Mouse (Mus musculus): ENCODE data around the gene Eefsec. TPM values are rescaled to one million over a fixed set of nuclear protein-coding genes. Genes with fewer than 3 reads are reported as not detected.

Eefsec gene
- polyA plus RNA-seq, 1 experiment from 2014 or later, result 37.4 TPM

DNA sequence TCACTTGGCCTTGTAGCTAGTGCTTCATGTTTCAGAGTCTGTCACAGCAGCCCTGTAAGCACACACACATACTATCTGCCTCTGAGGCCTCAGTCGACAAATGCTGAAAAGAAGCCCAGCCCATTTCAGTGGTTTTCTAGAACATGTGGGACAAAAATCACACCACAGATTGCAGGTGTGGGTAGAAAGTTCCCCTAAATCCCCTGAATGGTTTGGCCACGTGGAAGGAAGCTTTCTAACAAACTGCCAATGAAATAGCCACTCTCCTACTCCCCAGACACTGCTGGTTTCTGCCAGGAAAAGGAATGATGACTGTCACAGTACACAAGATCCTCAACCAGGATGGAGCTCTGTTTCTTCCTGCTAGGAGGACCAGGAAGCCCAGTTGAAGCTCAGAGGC, 33.7 kb downstream of the Eefsec start:
- ATAC-seq (ENCODE audit: insufficient number of reproducible peaks, low FRiP score, low TSS enrichment, low read depth), result no peak
- Histone ChIP-seq H3K9ac (no peak overlapping the region), H3K27ac (replicated peaks) (no peak overlapping the region), H3K4me3 (replicated peaks) (no peak overlapping the region), H3K36me3 (no peaks in the 10 kb centered on the region), H3K27me3 (no peaks in the 10 kb centered on the region), H3K4me2 (replicated peaks) (no peak overlapping the region), H3K9me3 (replicated peaks) (no peaks in the 10 kb centered on the region), H3K4me1 (peaks cover 41% of the 10 kb centered on the region)
- WGBS, result 45% methylated on average over 2 of the region's 2 CpGs

- H3K27me3 ChIP-seq, result no peaks in the 10 kb centered on the region
- no peak overlapping the region for H3K4me2 ChIP-seq (replicated peaks)
- no peaks in the 10 kb centered on the region for H3K36me3 ChIP-seq
- no peak; the same call in 1 of the 2 replicates for ATAC-seq (ENCODE audit: insufficient number of reproducible peaks, low FRiP score, low TSS enrichment, low read depth)
- no peaks in the 10 kb centered on the region for H3K9me3 ChIP-seq (replicated peaks)
- WGBS, result 30% methylated on average over 5 of the region's 5 CpGs
- peak overlapping the region; percentile 63 for H3K27ac ChIP-seq (replicated peaks)
- no peak overlapping the region for H3K9ac ChIP-seq
- H3K4me3 ChIP-seq (replicated peaks), result no peak overlapping the region
- H3K4me1 ChIP-seq, result peaks cover 18% of the 10 kb centered on the region
Measured at GRCm38 (mm10) chr6:88409492-88409891, 36.8 kb downstream of the Eefsec start.

DNA sequence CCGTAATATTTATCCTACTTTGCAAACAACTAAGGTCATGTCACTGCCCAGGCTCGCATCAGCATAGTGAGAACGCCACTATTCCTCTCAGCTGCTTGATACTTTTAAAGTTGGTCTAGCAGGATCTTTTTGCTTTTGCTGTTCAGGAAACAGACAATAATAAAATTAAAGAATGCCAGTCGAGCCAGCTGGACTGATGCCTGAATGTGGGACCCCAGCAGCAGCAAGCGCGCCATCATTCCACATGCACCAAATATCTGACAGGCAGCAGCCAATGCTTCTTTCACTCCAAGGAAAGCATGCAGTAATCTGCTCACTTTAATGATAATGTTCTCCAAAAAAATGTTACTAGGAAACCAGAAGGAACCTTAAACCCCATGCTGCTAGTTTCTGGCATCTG, 45.9 kb downstream of the Eefsec start:
- no peaks in the 10 kb centered on the region for H3K36me3 ChIP-seq
- ATAC-seq (ENCODE audit: insufficient number of reproducible peaks, low FRiP score, low TSS enrichment, low read depth), result no peak
- no peak overlapping the region for H3K9ac ChIP-seq
- no peaks in the 10 kb centered on the region for H3K9me3 ChIP-seq (replicated peaks)
- no peaks in the 10 kb centered on the region for H3K27me3 ChIP-seq
- H3K27ac ChIP-seq (replicated peaks), result no peak overlapping the region
- WGBS, result 56% methylated on average over 6 of the region's 6 CpGs
- H3K4me1 ChIP-seq, result peaks cover 9% of the 10 kb centered on the region; the same call in 1 of the 2 replicates
- no peak overlapping the region for H3K4me3 ChIP-seq (replicated peaks)
- no peak overlapping the region for H3K4me2 ChIP-seq (replicated peaks)

- 70% methylated on average over 2 of the region's 2 CpGs for WGBS
- Histone ChIP-seq H3K4me1 (peaks cover 14% of the 10 kb centered on the region; the same call in 1 of the 2 replicates), H3K36me3 (no peaks in the 10 kb centered on the region)
Measured at GRCm38 (mm10) chr6:88397985-88398384, 48.4 kb downstream of the Eefsec start.

DNA sequence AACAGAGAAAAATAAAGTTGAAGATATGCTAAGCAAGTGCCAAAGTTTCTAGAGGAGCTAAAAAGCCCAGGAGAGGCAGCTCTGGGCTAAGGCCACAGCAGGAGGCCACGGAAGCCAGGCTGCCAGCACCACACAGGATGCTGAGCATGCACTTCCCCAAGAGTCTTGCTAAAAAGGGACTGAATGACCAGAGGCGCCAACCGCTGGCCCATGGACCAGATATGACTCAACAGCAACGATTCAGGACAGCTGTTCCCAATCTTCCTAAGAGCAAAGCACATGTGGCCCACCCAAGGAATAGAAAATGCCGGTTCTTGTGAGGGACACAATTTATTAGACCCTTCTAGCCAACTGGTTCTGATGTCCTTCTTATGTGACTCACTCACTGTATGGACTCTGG, 57.4 kb downstream of the Eefsec start:
- no peak overlapping the region for H3K4me3 ChIP-seq (replicated peaks)
- H3K4me1 ChIP-seq, result peaks cover 53% of the 10 kb centered on the region
- H3K27ac ChIP-seq (replicated peaks), result peak overlapping the region; percentile 83
- H3K9ac ChIP-seq, result no peak overlapping the region
- 27% methylated on average over 5 of the region's 5 CpGs for WGBS
- ATAC-seq (ENCODE audit: insufficient number of reproducible peaks, low FRiP score, low TSS enrichment, low read depth), result peak; percentile 64
- H3K27me3 ChIP-seq, result no peaks in the 10 kb centered on the region
- no peaks in the 10 kb centered on the region for H3K9me3 ChIP-seq (replicated peaks)
- no peaks in the 10 kb centered on the region for H3K36me3 ChIP-seq
- H3K4me2 ChIP-seq (replicated peaks), result no peak overlapping the region

More at GRCm38 (mm10) chr6:88397985-88398384, 48.4 kb downstream of the Eefsec start:
- Histone ChIP-seq H3K27me3 (no peaks in the 10 kb centered on the region), H3K4me2 (replicated peaks) (no peak overlapping the region), H3K9me3 (replicated peaks) (no peaks in the 10 kb centered on the region), H3K4me3 (replicated peaks) (no peak overlapping the region), H3K27ac (replicated peaks) (no peak overlapping the region), H3K9ac (no peak overlapping the region)
- no peak for ATAC-seq (ENCODE audit: insufficient number of reproducible peaks, low FRiP score, low TSS enrichment, low read depth)

DNA sequence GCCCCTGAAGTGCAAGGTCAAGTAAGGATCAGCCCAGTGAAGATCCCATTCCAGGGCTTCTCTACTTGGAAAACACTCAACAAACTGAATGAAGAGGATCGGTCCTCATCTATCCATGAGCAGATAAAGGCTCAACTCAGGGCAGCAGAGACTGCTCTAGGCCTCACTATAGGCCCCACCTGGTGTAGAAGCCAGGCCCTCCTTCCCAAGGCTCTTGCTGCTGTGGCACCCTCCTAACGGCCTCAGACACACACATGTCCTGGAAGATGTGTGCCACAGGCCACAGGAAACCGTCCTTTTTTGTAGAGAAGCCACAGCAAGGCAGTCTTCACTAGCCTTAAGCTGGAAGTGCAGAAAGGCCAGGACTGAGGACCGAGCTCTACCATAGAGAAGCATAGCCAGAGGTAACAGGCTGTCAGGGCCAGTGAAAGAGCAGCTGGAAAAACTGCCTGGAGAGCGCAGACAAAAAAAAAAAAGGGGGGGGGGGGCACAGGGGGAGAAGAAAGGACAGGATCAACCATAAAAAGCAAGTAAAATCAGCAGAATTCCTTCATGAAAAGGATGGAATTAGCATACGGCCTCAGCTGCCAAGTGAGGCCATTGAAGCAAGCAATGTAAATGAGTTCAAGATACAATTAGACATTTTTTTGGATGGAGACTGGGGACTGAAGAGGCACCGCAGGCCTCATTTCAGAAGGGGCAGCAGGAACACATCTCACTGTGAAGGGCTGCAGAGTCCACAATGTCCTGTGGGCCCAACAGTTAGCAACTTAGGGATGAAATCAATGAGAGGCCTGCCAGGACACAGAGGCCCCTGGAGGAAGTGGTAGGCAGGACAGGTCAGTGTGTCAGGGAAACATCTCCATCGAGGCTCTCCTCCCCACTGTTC, 58.3 kb downstream of the Eefsec start:
- Histone ChIP-seq H3K9ac (no peak overlapping the region), H3K4me2 (replicated peaks) (no peak overlapping the region), H3K36me3 (no peaks in the 10 kb centered on the region), H3K4me1 (peaks cover 54% of the 10 kb centered on the region), H3K9me3 (replicated peaks) (no peaks in the 10 kb centered on the region), H3K4me3 (replicated peaks) (no peak overlapping the region), H3K27me3 (no peaks in the 10 kb centered on the region), H3K27ac (replicated peaks) (peak overlapping the region; percentile 83)
- 40% methylated on average over 8 of the region's 8 CpGs for WGBS
- peak; percentile 27; the same call in 1 of the 2 replicates for ATAC-seq (ENCODE audit: insufficient number of reproducible peaks, low FRiP score, low TSS enrichment, low read depth)

DNA sequence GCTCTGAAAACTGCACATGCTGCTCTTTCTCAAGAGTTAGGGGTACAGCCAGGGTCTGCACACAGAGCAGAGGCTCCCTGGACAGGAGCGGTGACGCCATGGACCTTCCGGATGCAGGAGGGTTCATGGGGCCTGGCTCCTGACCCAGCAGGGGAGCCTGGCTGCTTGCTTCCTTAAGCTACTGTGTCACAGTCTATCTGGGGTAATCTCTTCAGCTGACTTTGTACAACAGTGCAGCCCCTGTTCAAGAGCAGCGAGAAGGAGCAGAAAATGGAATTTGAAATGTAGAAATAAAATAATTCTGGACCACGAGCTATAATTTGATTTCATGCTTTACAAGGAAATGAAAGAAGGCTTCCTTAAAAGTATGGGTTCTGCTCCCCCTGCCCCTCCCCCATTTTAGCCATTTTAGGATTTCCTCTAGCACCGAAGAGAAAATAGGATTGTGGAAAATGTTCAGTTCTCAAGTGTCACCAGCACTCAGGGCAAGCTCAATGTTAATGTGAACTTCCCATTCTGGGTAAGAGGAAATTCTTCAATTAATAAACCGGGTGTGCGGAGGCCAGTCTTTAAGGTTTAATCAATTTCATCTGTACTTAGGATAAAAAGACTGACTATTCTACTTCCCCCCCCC, 61.8 kb downstream of the Eefsec start:
- Histone ChIP-seq H3K27ac (replicated peaks) (peak overlapping the region; percentile 83), H3K4me3 (replicated peaks) (no peak overlapping the region), H3K27me3 (no peaks in the 10 kb centered on the region), H3K9me3 (replicated peaks) (no peaks in the 10 kb centered on the region), H3K4me2 (replicated peaks) (0 out of 2 replicates have a peak overlapping the region, but pooled peaks have one; percentile 19), H3K9ac (no peak overlapping the region), H3K36me3 (no peaks in the 10 kb centered on the region), H3K4me1 (peaks cover 53% of the 10 kb centered on the region)
- 0 out of 2 replicates have a peak, but pooled peaks have one; percentile 48 for ATAC-seq (ENCODE audit: insufficient number of reproducible peaks, low FRiP score, low TSS enrichment, low read depth)
- 20% methylated on average over 8 of the region's 8 CpGs for WGBS

GRCm38 (mm10) chr6:88383734-88384133, 62.6 kb downstream of the Eefsec start:
- no peak overlapping the region for H3K4me3 ChIP-seq (replicated peaks)
- ATAC-seq (ENCODE audit: insufficient number of reproducible peaks, low FRiP score, low TSS enrichment, low read depth), result no peak
- H3K27ac ChIP-seq (replicated peaks), result peak overlapping the region; percentile 83
- no peaks in the 10 kb centered on the region for H3K9me3 ChIP-seq (replicated peaks)
- no peaks in the 10 kb centered on the region for H3K27me3 ChIP-seq
- peaks cover 45% of the 10 kb centered on the region for H3K4me1 ChIP-seq
- H3K36me3 ChIP-seq, result no peaks in the 10 kb centered on the region
- no peak overlapping the region for H3K4me2 ChIP-seq (replicated peaks)
- H3K9ac ChIP-seq, result no peak overlapping the region

DNA sequence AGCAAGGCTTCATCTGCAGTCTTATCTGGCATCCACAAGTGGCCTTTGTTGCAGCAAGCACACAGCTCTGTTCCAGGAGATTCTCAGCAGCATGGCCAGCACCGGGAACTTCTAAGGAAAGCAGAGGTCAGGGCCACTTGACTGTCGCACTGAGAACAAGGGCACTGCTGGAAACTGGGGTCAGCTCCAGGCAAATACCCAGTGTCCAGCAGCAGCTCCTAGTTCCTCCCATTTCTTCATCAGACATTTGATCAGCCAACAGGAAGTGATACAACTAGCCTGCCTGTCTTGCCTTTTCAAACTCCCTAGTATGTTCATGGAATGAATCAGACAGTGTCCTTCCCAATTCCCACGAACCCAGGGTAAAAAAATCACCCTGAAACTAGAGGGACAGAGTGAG, 66.6 kb downstream of the Eefsec start:
- H3K9ac ChIP-seq, result no peak overlapping the region

DNA sequence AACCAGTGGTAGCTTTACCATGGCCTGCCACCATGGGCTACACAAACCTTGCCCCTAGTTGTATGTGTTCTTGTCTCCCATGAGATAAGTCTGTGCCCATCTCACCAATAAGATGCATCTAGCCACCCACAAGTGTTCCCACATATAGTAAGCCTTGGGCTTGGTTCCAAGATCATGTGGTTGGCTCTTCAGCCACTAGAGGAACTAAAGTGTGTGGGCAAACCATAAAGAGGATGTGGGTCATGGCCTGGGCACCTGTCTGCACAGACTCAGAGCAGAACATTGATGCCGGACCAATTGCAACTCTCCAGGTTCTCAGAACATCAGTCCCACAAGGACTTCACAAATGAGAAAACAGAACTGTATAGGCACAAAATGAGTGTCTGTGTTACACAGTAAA, 67.5 kb downstream of the Eefsec start:
- Histone ChIP-seq H3K4me1 (peaks cover 5% of the 10 kb centered on the region), H3K9ac (no peak overlapping the region), H3K4me3 (replicated peaks) (no peak overlapping the region), H3K9me3 (replicated peaks) (no peaks in the 10 kb centered on the region), H3K27ac (replicated peaks) (no peak overlapping the region), H3K4me2 (replicated peaks) (no peak overlapping the region), H3K36me3 (no peaks in the 10 kb centered on the region), H3K27me3 (no peaks in the 10 kb centered on the region)
- no peak for ATAC-seq (ENCODE audit: insufficient number of reproducible peaks, low FRiP score, low TSS enrichment, low read depth)
- WGBS, result 83% methylated on average over 1 of the region's 1 CpGs

More for the DNA sequence above, 66.6 kb downstream of the Eefsec start:
- no peak overlapping the region for H3K27ac ChIP-seq (replicated peaks)
- no peaks in the 10 kb centered on the region for H3K27me3 ChIP-seq
- peaks cover 11% of the 10 kb centered on the region for H3K4me1 ChIP-seq
- 27% methylated on average over 3 of the region's 3 CpGs for WGBS
- H3K9me3 ChIP-seq (replicated peaks), result no peaks in the 10 kb centered on the region
- no peak overlapping the region for H3K4me3 ChIP-seq (replicated peaks)
- H3K4me2 ChIP-seq (replicated peaks), result no peak overlapping the region
- no peak for ATAC-seq (ENCODE audit: insufficient number of reproducible peaks, low FRiP score, low TSS enrichment, low read depth)
- no peaks in the 10 kb centered on the region for H3K36me3 ChIP-seq

DNA sequence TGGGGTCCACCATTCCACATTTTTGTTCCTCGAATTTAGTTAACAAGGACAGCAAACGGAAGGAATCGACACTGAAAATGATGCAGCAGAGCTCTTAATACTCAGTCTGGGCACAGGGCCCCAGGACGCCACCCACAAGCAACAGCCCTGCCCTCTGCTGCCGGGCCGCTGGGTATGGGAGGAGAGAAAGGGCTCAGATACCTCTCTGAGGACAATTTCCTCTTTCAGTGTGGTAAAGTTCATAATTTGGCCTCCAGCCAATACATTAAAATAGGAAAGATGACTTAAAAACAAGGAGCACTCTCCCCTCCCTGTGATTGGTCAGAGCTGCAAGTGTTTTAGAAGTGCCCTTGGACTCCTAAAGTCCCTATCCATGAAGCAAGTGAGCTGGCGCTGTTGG, 72.1 kb downstream of the Eefsec start:
- Histone ChIP-seq H3K36me3 (peaks cover 4% of the 10 kb centered on the region; the same call in 1 of the 2 replicates), H3K4me2 (replicated peaks) (no peak overlapping the region), H3K9ac (no peak overlapping the region), H3K9me3 (replicated peaks) (no peaks in the 10 kb centered on the region), H3K4me3 (replicated peaks) (no peak overlapping the region), H3K4me1 (peaks cover 12% of the 10 kb centered on the region), H3K27ac (replicated peaks) (no peak overlapping the region), H3K27me3 (no peaks in the 10 kb centered on the region)
- no peak for ATAC-seq (ENCODE audit: insufficient number of reproducible peaks, low FRiP score, low TSS enrichment, low read depth)
- 62% methylated on average over 7 of the region's 7 CpGs for WGBS
